Mouse (Mus musculus) stomach, embryonic 16.5 days (tissue): ENCODE measurements at regions not wholly inside any gene's neighbourhood (a gene's known extent, or its start where the extent isn't known, plus 50 kb on each side); places are given as distances from the start of the nearest gene placed in this dataset.
A peak's percentile ranks its signal among the peaks of the same experiment; 100 is the strongest.

Experiments
- ATAC-seq: fragments of 200-750 bp; cut with Nextera tagmentation; 2 replicates; pipeline ENCODE4 v1.8.0; 2017; ENCODE audit warnings: moderate number of reproducible peaks, moderate TSS enrichment; ENCODE audit not compliant: insufficient read depth, low FRiP score
- H3K27ac ChIP-seq: fragments of 300-500 bp; sonication (generic); 2 replicates; pipeline ENCODE4 v1.5.1; 2014; ENCODE audit warnings: low read length
- H3K27me3 ChIP-seq: fragments of 300-500 bp; sonication (generic); 2 replicates; pipeline ENCODE4 v1.6.1; 2014; ENCODE audit warnings: low read length, control low read depth, mixed read lengths; ENCODE audit not compliant: control insufficient read depth, insufficient read depth
- H3K36me3 ChIP-seq: fragments of 300-500 bp; sonication (generic); 2 replicates; pipeline ENCODE4 v1.6.1; 2014; ENCODE audit warnings: low read length; ENCODE audit not compliant: control insufficient read depth, insufficient read depth
- H3K4me1 ChIP-seq: fragments of 300-500 bp; sonication (generic); 2 replicates; pipeline ENCODE4 v1.6.1; 2014; ENCODE audit warnings: low read length, control low read depth, mixed read lengths; ENCODE audit not compliant: control insufficient read depth, insufficient read depth
- H3K4me2 ChIP-seq: fragments of 300-500 bp; sonication (generic); 2 replicates; pipeline ENCODE4 v1.6.1; 2014; ENCODE audit warnings: low read depth, low read length, mixed read lengths
- H3K4me3 ChIP-seq: fragments of 300-500 bp; sonication (generic); replicated peaks from 2 replicates; pipeline ENCODE4 v1.5.1; 2014; ENCODE audit warnings: mild to moderate bottlenecking, low read length
- H3K9ac ChIP-seq: fragments of 300-500 bp; sonication (generic); 2 replicates; pipeline ENCODE4 v1.6.1; 2014; ENCODE audit warnings: low read length
- H3K9me3 ChIP-seq: fragments of 300-500 bp; sonication (generic); replicated peaks from 2 replicates; pipeline ENCODE4 v1.6.1; 2016; ENCODE audit warnings: low read length, control low read depth; ENCODE audit not compliant: control insufficient read depth
- WGBS: fragments of 180-500 bp; shearing (Covaris S2); extraction: QIAGEN DNeasy Blood & Tissue Kit; methylation state at CpG from one replicate; pipeline ENCODE4 v1.1.7; 2014; 5-methylcytosine and 5-hydroxymethylcytosine counted together

- no peaks in the 10 kb centered on the region for H3K4me1 ChIP-seq
- H3K9ac ChIP-seq = no peak overlapping the region
- no peaks in the 10 kb centered on the region for H3K9me3 ChIP-seq
- H3K36me3 ChIP-seq = no peaks in the 10 kb centered on the region
- WGBS = 82% methylated on average over 1 of the region's 1 CpGs
- H3K27ac ChIP-seq = no peak overlapping the region
- H3K4me2 ChIP-seq = no peak overlapping the region
- no peak overlapping the region for H3K4me3 ChIP-seq
- H3K27me3 ChIP-seq = no peaks in the 10 kb centered on the region
- no peak for ATAC-seq
These were observed 857.9 kb upstream of the Nr2f1 start for GRCm38 (mm10) chr13:79057424-79057823.

GRCm38 (mm10) chr13:79054481-79054880 is 854.9 kb upstream of the Nr2f1 start:
- Histone ChIP-seq H3K27ac (no peak overlapping the region), H3K4me1 (no peaks in the 10 kb centered on the region), H3K4me3 (no peak overlapping the region), H3K36me3 (no peaks in the 10 kb centered on the region), H3K9ac (no peak overlapping the region), H3K9me3 (no peaks in the 10 kb centered on the region), H3K27me3 (no peaks in the 10 kb centered on the region), H3K4me2 (no peak overlapping the region)
- no peak for ATAC-seq

GRCm38 (mm10) chr13:79053428-79053827 is 853.9 kb upstream of the Nr2f1 start:
- H3K27me3 ChIP-seq = no peaks in the 10 kb centered on the region
- no peaks in the 10 kb centered on the region for H3K9me3 ChIP-seq

GRCm38 (mm10) chr13:79047240-79047639 is 847.7 kb upstream of the Nr2f1 start:
- ATAC-seq = no peak
- Histone ChIP-seq H3K4me3 (no peak overlapping the region), H3K9ac (no peak overlapping the region), H3K9me3 (no peaks in the 10 kb centered on the region), H3K27me3 (no peaks in the 10 kb centered on the region), H3K4me2 (no peak overlapping the region), H3K4me1 (no peaks in the 10 kb centered on the region), H3K36me3 (no peaks in the 10 kb centered on the region), H3K27ac (no peak overlapping the region)
- WGBS = 87% methylated on average over 1 of the region's 1 CpGs

More at GRCm38 (mm10) chr13:79053428-79053827, 853.9 kb upstream of the Nr2f1 start:
- Histone ChIP-seq H3K36me3 (no peaks in the 10 kb centered on the region), H3K27ac (no peak overlapping the region), H3K4me1 (no peaks in the 10 kb centered on the region), H3K4me2 (no peak overlapping the region), H3K9ac (no peak overlapping the region), H3K4me3 (no peak overlapping the region)
- ATAC-seq = no peak
- 79% methylated on average over 1 of the region's 1 CpGs for WGBS

- H3K4me1 ChIP-seq = no peaks in the 10 kb centered on the region
- no peak for ATAC-seq
- no peaks in the 10 kb centered on the region for H3K27me3 ChIP-seq
- H3K9me3 ChIP-seq = no peaks in the 10 kb centered on the region
- no peak overlapping the region for H3K27ac ChIP-seq
- WGBS = 62% methylated on average over 5 of the region's 5 CpGs
- H3K4me2 ChIP-seq = no peak overlapping the region
- H3K9ac ChIP-seq = no peak overlapping the region
- no peaks in the 10 kb centered on the region for H3K36me3 ChIP-seq
- H3K4me3 ChIP-seq = no peak overlapping the region
These were observed 845.1 kb upstream of the Nr2f1 start for GRCm38 (mm10) chr13:79044657-79045056.

GRCm38 (mm10) chr13:79037883-79038282 is 838.3 kb upstream of the Nr2f1 start:
- H3K4me3 ChIP-seq = no peak overlapping the region
- H3K27ac ChIP-seq = no peak overlapping the region
- no peaks in the 10 kb centered on the region for H3K9me3 ChIP-seq
- H3K36me3 ChIP-seq = no peaks in the 10 kb centered on the region
- H3K9ac ChIP-seq = no peak overlapping the region
- H3K27me3 ChIP-seq = no peaks in the 10 kb centered on the region
- no peak for ATAC-seq
- H3K4me1 ChIP-seq = no peaks in the 10 kb centered on the region
- no peak overlapping the region for H3K4me2 ChIP-seq

GRCm38 (mm10) chr13:79035276-79035675 is 835.7 kb upstream of the Nr2f1 start:
- H3K36me3 ChIP-seq = no peaks in the 10 kb centered on the region
- H3K27me3 ChIP-seq = no peaks in the 10 kb centered on the region
- no peak for ATAC-seq
- H3K4me3 ChIP-seq = no peak overlapping the region
- H3K4me1 ChIP-seq = 0 out of 2 replicates have a peak, but pooled peaks cover under 1% of the 10 kb centered on the region
- H3K9ac ChIP-seq = no peak overlapping the region
- WGBS = 61% methylated on average over 2 of the region's 2 CpGs
- no peak overlapping the region for H3K27ac ChIP-seq
- H3K4me2 ChIP-seq = no peak overlapping the region
- H3K9me3 ChIP-seq = no peaks in the 10 kb centered on the region

- Histone ChIP-seq H3K4me3 (no peak overlapping the region), H3K9me3 (no peaks in the 10 kb centered on the region), H3K4me1 (0 out of 2 replicates have a peak, but pooled peaks cover 3% of the 10 kb centered on the region), H3K4me2 (no peak overlapping the region), H3K27me3 (no peaks in the 10 kb centered on the region), H3K9ac (no peak overlapping the region), H3K27ac (no peak overlapping the region), H3K36me3 (no peaks in the 10 kb centered on the region)
- ATAC-seq = peak; percentile 74; the same call in 1 of the 2 replicates
These were observed 830.4 kb upstream of the Nr2f1 start for GRCm38 (mm10) chr13:79029974-79030373.

GRCm38 (mm10) chr13:79027877-79028760 is 828.6 kb upstream of the Nr2f1 start:
- no peak for ATAC-seq
- H3K9me3 ChIP-seq = no peaks in the 10 kb centered on the region
- 51% methylated on average over 4 of the region's 4 CpGs for WGBS

More at GRCm38 (mm10) chr13:79027877-79028760, 828.6 kb upstream of the Nr2f1 start:
- H3K27ac ChIP-seq = no peak overlapping the region
- no peak overlapping the region for H3K4me3 ChIP-seq
- 0 out of 2 replicates have a peak, but pooled peaks cover 3% of the 10 kb centered on the region for H3K4me1 ChIP-seq
- H3K36me3 ChIP-seq = no peaks in the 10 kb centered on the region
- no peak overlapping the region for H3K9ac ChIP-seq
- no peak overlapping the region for H3K4me2 ChIP-seq
- H3K27me3 ChIP-seq = no peaks in the 10 kb centered on the region
